Mouse (Mus musculus): Measurements from ENCODE around the gene Dnajc16. TPM values are rescaled to one million over a fixed set of nuclear protein-coding genes. Genes with fewer than 3 reads are reported as not detected.

Dnajc16 gene
- polyA plus RNA-seq, 1 experiment from 2014 or later: 6.9 TPM

DNA sequence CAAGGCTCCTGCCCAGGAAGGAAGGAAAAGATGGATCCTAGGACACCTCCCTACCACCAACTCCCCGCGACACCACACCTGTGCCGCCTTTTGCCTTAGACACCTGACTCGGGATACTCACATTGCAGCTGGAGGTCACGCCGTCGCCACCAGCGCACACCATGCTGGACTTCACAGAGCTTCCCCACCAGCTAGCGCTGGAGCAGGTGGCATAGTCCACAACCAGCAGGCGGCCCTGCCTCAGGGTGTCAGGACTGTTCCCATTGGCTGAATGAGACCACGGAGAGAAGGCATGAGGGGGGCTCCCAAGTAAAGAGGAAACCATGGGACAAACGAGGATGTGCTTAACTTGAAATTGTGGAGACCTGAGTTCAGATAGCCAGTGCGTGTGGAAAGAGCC lies 28.1 kb upstream of the Dnajc16 start:
- WGBS: 89% methylated on average over 13 of the region's 13 CpGs
- H3K27ac ChIP-seq: no peak overlapping the region
- no peak overlapping the region for H3K9ac ChIP-seq (replicated peaks)
- H3K9me3 ChIP-seq: 0 out of 2 replicates have a peak, but pooled peaks cover 2% of the 10 kb centered on the region
- H3K36me3 ChIP-seq: peaks cover 15% of the 10 kb centered on the region
- no peak overlapping the region for H3K4me3 ChIP-seq (replicated peaks)
- H3K27me3 ChIP-seq: no peaks in the 10 kb centered on the region
- ATAC-seq: no peak
- no peak overlapping the region for H3K4me2 ChIP-seq (replicated peaks)
- peaks cover 5% of the 10 kb centered on the region; the same call in 1 of the 2 replicates for H3K4me1 ChIP-seq (replicated peaks)

- H3K27me3 ChIP-seq: no peaks in the 10 kb centered on the region
- H3K4me1 ChIP-seq (replicated peaks): peaks cover 5% of the 10 kb centered on the region; the same call in 1 of the 2 replicates
- no peak overlapping the region for H3K4me2 ChIP-seq (replicated peaks)
- H3K27ac ChIP-seq: no peak overlapping the region
- no peak overlapping the region for H3K9ac ChIP-seq (replicated peaks)
- WGBS: 48% methylated on average over 10 of the region's 10 CpGs
- H3K4me3 ChIP-seq (replicated peaks): no peak overlapping the region
- 0 out of 2 replicates have a peak, but pooled peaks cover 2% of the 10 kb centered on the region for H3K9me3 ChIP-seq
- peaks cover 26% of the 10 kb centered on the region for H3K36me3 ChIP-seq
- ATAC-seq: no peak
Observed at GRCm38 (mm10) chr4:141817706-141818105, 27.0 kb upstream of the Dnajc16 start.

GRCm38 (mm10) chr4:141816776-141817655 lies 26.3 kb upstream of the Dnajc16 start:
- H3K4me2 ChIP-seq (replicated peaks): no peak overlapping the region
- ATAC-seq: no peak
- H3K27ac ChIP-seq: peak overlapping the region; percentile 59; the same call in 1 of the 2 replicates
- H3K36me3 ChIP-seq: peaks cover 33% of the 10 kb centered on the region
- H3K27me3 ChIP-seq: no peaks in the 10 kb centered on the region
- H3K9me3 ChIP-seq: 0 out of 2 replicates have a peak, but pooled peaks cover 2% of the 10 kb centered on the region
- no peak overlapping the region for H3K4me3 ChIP-seq (replicated peaks)
- H3K9ac ChIP-seq (replicated peaks): no peak overlapping the region
- 55% methylated on average over 14 of the region's 14 CpGs for WGBS
- H3K4me1 ChIP-seq (replicated peaks): peaks cover 5% of the 10 kb centered on the region; the same call in 1 of the 2 replicates

DNA sequence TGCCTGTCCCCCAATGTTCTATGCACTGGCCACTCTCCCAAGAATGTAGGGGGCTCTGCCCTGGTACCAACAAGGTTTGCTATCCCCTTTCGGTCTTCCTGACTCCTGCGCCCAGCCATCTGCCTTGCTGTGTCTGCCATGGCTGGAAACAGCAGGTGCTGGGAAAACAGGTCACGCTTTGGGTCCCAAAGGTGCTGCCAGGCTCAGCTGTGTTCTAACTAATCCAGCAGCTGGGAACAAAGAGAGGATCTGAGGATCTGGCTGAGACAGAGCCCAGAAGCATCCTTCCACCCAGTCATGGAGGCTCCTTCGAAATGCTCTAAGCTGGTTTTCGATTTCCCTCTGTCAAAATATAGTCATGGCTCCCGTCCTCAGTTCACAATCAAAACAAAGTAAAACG lies 25.5 kb upstream of the Dnajc16 start:
- peak overlapping the region; percentile 59 for H3K27ac ChIP-seq
- no peaks in the 10 kb centered on the region for H3K27me3 ChIP-seq
- H3K4me3 ChIP-seq (replicated peaks): no peak overlapping the region
- 79% methylated on average over 7 of the region's 7 CpGs for WGBS
- no peak overlapping the region for H3K4me2 ChIP-seq (replicated peaks)
- peaks cover 40% of the 10 kb centered on the region for H3K36me3 ChIP-seq
- H3K4me1 ChIP-seq (replicated peaks): peaks cover 5% of the 10 kb centered on the region; the same call in 1 of the 2 replicates
- H3K9me3 ChIP-seq: 0 out of 2 replicates have a peak, but pooled peaks cover 2% of the 10 kb centered on the region
- no peak overlapping the region for H3K9ac ChIP-seq (replicated peaks)
- ATAC-seq: no peak

DNA sequence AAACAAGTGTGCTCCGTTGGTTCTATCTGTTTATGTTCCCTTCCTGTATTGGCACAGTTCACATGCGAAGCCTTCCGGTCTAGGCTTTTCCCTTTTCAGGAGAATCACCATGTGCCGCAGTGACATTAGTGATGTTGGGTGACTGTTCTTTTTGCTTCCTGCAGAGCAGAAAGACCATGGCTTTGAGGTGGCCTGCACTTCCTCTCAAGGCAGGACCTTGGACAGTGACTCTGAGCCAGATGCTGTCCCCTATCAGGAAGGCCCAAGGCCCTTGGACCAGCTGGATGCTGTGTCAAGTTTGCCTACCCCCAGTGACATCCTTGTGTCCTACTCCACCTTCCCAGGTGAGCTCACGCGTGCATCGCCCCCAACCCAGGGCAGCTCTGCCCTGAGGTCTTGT lies 20.6 kb upstream of the Dnajc16 start:
- Histone ChIP-seq H3K4me2 (replicated peaks) (no peak overlapping the region), H3K4me3 (replicated peaks) (no peak overlapping the region), H3K36me3 (peaks cover 87% of the 10 kb centered on the region), H3K27ac (no peak overlapping the region), H3K27me3 (no peaks in the 10 kb centered on the region), H3K9ac (replicated peaks) (no peak overlapping the region), H3K9me3 (no peaks in the 10 kb centered on the region), H3K4me1 (replicated peaks) (peaks cover 5% of the 10 kb centered on the region; the same call in 1 of the 2 replicates)
- no peak for ATAC-seq
- WGBS: 99% methylated on average over 7 of the region's 7 CpGs

DNA sequence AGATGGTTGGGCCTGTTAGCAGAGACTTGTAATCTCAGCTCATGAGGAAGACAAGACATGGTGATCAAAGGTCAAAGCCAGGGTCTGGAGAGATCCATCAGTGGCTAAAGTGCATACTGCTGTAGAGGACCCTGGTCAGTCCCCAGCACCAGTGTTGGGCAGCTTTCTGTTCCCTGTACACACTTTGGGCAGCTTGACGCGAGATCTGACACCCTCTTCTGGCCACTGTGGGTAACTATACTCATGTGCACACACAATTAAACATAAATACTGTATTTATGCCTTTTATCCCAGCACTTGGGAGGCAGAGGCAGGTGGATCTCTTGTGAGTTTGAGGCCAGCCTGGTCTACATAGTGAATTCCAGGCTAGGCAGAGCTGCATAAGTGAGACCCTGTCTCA lies 20.2 kb upstream of the Dnajc16 start:
- H3K27me3 ChIP-seq: no peaks in the 10 kb centered on the region
- H3K27ac ChIP-seq: no peak overlapping the region
- H3K9me3 ChIP-seq: no peaks in the 10 kb centered on the region
- no peak for ATAC-seq
- H3K4me1 ChIP-seq (replicated peaks): peaks cover under 1% of the 10 kb centered on the region; the same call in 1 of the 2 replicates
- H3K4me3 ChIP-seq (replicated peaks): no peak overlapping the region
- no peak overlapping the region for H3K4me2 ChIP-seq (replicated peaks)
- peaks cover 91% of the 10 kb centered on the region for H3K36me3 ChIP-seq
- 97% methylated on average over 2 of the region's 2 CpGs for WGBS
- no peak overlapping the region for H3K9ac ChIP-seq (replicated peaks)

- peaks cover 96% of the 10 kb centered on the region for H3K36me3 ChIP-seq
- H3K9ac ChIP-seq (replicated peaks): no peak overlapping the region
- H3K27ac ChIP-seq: 0 out of 2 replicates have a peak overlapping the region, but pooled peaks have one; percentile 30
- no peaks in the 10 kb centered on the region for H3K9me3 ChIP-seq
- ATAC-seq: peak; percentile 62; the same call in 1 of the 2 replicates
- H3K4me3 ChIP-seq (replicated peaks): no peak overlapping the region
- 73% methylated on average over 8 of the region's 8 CpGs for WGBS
- no peaks in the 10 kb centered on the region for H3K27me3 ChIP-seq
- no peak overlapping the region for H3K4me2 ChIP-seq (replicated peaks)
- H3K4me1 ChIP-seq (replicated peaks): no peaks in the 10 kb centered on the region
Observed at GRCm38 (mm10) chr4:141809850-141810464, 19.2 kb upstream of the Dnajc16 start.

DNA sequence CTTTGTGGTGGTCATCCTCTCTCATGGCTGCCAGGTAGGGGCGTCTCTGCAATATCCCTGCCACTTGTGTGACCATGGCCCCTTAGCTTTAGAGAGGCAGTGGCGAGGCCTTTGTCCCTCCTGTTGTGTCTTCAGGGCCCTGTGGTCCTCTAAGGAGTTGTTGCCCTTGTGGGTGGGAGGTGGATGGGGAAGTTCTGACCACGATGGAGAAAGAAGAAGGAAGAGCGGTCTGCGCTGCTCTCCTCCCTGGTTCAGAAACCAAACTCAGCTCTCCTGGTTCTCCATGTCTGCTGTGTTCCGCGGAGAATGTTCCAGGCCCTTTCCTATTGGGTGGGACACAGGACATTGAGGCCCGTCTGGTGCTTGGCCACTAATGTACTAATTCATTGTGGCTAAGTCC lies 15.2 kb upstream of the Dnajc16 start:
- WGBS: 98% methylated on average over 8 of the region's 8 CpGs
- Histone ChIP-seq H3K9ac (replicated peaks) (no peak overlapping the region), H3K9me3 (no peaks in the 10 kb centered on the region), H3K27ac (no peak overlapping the region), H3K36me3 (peaks cover 81% of the 10 kb centered on the region), H3K4me2 (replicated peaks) (no peak overlapping the region), H3K4me3 (replicated peaks) (no peak overlapping the region), H3K4me1 (replicated peaks) (no peaks in the 10 kb centered on the region), H3K27me3 (no peaks in the 10 kb centered on the region)
- no peak for ATAC-seq

DNA sequence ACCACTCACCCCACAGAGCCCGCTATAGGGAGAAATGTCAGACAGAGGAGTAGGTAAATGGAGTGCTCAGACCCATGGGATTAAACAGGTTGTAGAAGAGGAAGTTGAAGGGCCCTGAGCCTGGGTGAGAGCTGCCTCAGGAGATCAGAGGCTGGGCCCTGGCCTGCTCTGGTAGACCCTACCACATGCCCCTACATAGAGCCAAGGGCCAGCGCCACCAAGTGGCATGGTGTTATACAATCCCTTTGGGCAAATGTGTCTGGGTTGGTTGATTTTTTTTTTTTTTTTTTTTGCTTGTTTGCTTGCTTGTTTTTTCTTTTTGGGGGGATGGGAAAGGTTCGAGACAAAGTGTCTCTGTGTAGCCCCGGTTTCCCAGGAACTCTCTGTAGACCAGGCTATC lies 13.4 kb upstream of the Dnajc16 start:
- no peak for ATAC-seq
- H3K27ac ChIP-seq: no peak overlapping the region
- no peaks in the 10 kb centered on the region for H3K9me3 ChIP-seq
- H3K4me3 ChIP-seq (replicated peaks): no peak overlapping the region
- 89% methylated on average over 4 of the region's 4 CpGs for WGBS
- H3K9ac ChIP-seq (replicated peaks): no peak overlapping the region
- peaks cover 65% of the 10 kb centered on the region for H3K36me3 ChIP-seq
- H3K27me3 ChIP-seq: no peaks in the 10 kb centered on the region
- no peak overlapping the region for H3K4me2 ChIP-seq (replicated peaks)
- no peaks in the 10 kb centered on the region for H3K4me1 ChIP-seq (replicated peaks)

DNA sequence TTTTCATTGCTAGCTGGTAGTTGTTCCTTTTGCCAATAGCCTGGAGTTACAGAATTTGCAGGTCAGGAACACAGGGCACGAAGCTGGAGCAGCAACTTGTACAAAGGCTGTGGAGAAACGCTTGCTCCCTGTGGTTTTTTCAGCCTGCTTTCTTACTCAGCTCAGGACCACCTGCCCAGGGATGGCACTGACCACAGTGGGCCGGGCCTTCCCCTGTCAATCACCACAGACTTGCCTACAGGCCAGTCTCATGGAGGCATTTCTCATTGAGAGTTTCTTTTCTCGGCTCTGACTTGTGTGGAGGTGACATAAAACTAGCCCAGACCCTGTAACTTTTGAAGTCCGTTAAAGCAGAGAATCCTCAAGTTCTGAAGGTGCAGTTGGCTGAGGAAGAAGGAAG lies 6.8 kb upstream of the Dnajc16 start:
- Histone ChIP-seq H3K4me1 (replicated peaks) (peaks cover 28% of the 10 kb centered on the region), H3K36me3 (peaks cover 20% of the 10 kb centered on the region), H3K4me3 (replicated peaks) (no peak overlapping the region), H3K9ac (replicated peaks) (no peak overlapping the region), H3K4me2 (replicated peaks) (no peak overlapping the region), H3K9me3 (no peaks in the 10 kb centered on the region), H3K27me3 (no peaks in the 10 kb centered on the region), H3K27ac (no peak overlapping the region)
- WGBS: 94% methylated on average over 5 of the region's 5 CpGs
- ATAC-seq: no peak

DNA sequence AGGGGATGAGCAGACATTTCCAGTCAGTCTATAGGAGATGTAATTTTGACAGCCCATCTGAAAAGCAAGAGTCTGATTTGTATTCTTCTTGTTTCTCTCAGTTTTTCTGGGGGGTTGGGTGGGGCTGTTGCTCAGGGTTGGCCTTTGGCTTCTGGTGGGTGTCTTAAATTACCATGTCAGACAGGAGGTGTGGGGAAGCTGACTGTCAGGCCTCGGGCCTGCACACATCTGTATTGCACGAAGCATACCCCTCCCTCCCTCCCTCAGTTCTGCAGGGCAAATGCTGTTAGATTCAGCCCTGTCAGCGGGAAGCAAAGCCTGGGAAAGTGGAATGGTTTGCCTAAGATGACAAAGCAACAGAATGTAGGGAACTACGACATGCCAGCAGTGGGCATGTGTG lies 6.2 kb upstream of the Dnajc16 start:
- WGBS: 87% methylated on average over 4 of the region's 4 CpGs

GRCm38 (mm10) chr4:141796356-141796755 lies 5.6 kb upstream of the Dnajc16 start:
- H3K9ac ChIP-seq (replicated peaks): no peak overlapping the region
- no peaks in the 10 kb centered on the region for H3K27me3 ChIP-seq
- H3K4me1 ChIP-seq (replicated peaks): peaks cover 28% of the 10 kb centered on the region
- H3K4me3 ChIP-seq (replicated peaks): no peak overlapping the region
- peaks cover 19% of the 10 kb centered on the region for H3K36me3 ChIP-seq
- no peaks in the 10 kb centered on the region for H3K9me3 ChIP-seq
- no peak overlapping the region for H3K4me2 ChIP-seq (replicated peaks)
- ATAC-seq: no peak
- WGBS: 90% methylated on average over 7 of the region's 7 CpGs
- H3K27ac ChIP-seq: no peak overlapping the region

More for the DNA sequence above, 6.2 kb upstream of the Dnajc16 start:
- no peak for ATAC-seq
- H3K4me3 ChIP-seq (replicated peaks): no peak overlapping the region
- no peaks in the 10 kb centered on the region for H3K27me3 ChIP-seq
- no peaks in the 10 kb centered on the region for H3K9me3 ChIP-seq
- no peak overlapping the region for H3K9ac ChIP-seq (replicated peaks)
- no peak overlapping the region for H3K27ac ChIP-seq
- H3K4me2 ChIP-seq (replicated peaks): no peak overlapping the region
- H3K4me1 ChIP-seq (replicated peaks): peaks cover 28% of the 10 kb centered on the region
- H3K36me3 ChIP-seq: peaks cover 19% of the 10 kb centered on the region

Data from midbrain, embryonic 13.5 days (tissue).